Mouse (Mus musculus) liver, embryonic 14.5 days (tissue): ENCODE results near the gene Mrpl34. TPM values are rescaled to one million over a fixed set of nuclear protein-coding genes. Genes with fewer than 3 reads are reported as not detected.

Source experiments
- ATAC-seq: fragments of 200-750 bp; cut with Nextera tagmentation; 2 replicates; pipeline ENCODE4 v1.8.0; 2017; ENCODE audit warnings: moderate number of reproducible peaks, mild to moderate bottlenecking, moderate library complexity; ENCODE audit not compliant: insufficient read depth
- DNase-seq, 3 experiments: peaks; one replicate each; pipeline ENCODE4 v3.0.0-alpha.2; 2012 to 2013; ENCODE audit warnings: low read depth in 3 of 3, low spot score in 3 of 3
- H3K27ac ChIP-seq: fragments of 300-500 bp; sonication (generic); 2 replicates; pipeline ENCODE4 v1.5.1; 2014; ENCODE audit warnings: moderate library complexity, mild to moderate bottlenecking, control low read depth, inconsistent platforms
- H3K27me3 ChIP-seq: fragments of 300-500 bp; sonication (generic); 2 replicates; pipeline ENCODE4 v1.6.1; 2014; ENCODE audit warnings: mild to moderate bottlenecking, low read length, moderate library complexity; ENCODE audit not compliant: control insufficient read depth, insufficient read depth
- H3K36me3 ChIP-seq: fragments of 300-500 bp; sonication (generic); replicated peaks from 2 replicates; pipeline ENCODE4 v1.6.1; 2014; ENCODE audit warnings: low read depth; ENCODE audit not compliant: control insufficient read depth, insufficient read depth
- H3K4me1 ChIP-seq, 2 experiments: fragments of 200-500 bp in 1 of 2; fragments of 300-500 bp in 1 of 2; sonication (generic) in 1 of 2; replicated peaks; 2 replicates each; pipeline ENCODE4 v1.6.1; 2012 to 2014; ENCODE audit warnings: antibody characterized with exemption in 1 of 2, inconsistent platforms in 1 of 2, low read length in 1 of 2; ENCODE audit not compliant: control insufficient read depth in 2 of 2, insufficient read depth in 2 of 2
- H3K4me2 ChIP-seq: fragments of 300-500 bp; sonication (generic); 2 replicates; pipeline ENCODE4 v1.6.1; 2014; ENCODE audit warnings: low read depth, mild to moderate bottlenecking, control low read depth, moderate library complexity
- H3K4me3 ChIP-seq, 2 experiments: fragments of 200-500 bp in 1 of 2; fragments of 300-500 bp in 1 of 2; sonication (generic) in 1 of 2; 2 replicates each; pipeline ENCODE4 v1.5.1; 2012 to 2014; ENCODE audit warnings: low read depth in 2 of 2, low read length in 2 of 2, mild to moderate bottlenecking in 2 of 2, control low read depth in 1 of 2, inconsistent platforms in 1 of 2, moderate library complexity in 1 of 2; ENCODE audit not compliant: insufficient read depth in 1 of 2
- H3K9ac ChIP-seq: fragments of 300-500 bp; sonication (generic); replicated peaks from 2 replicates; pipeline ENCODE4 v1.6.1; 2014; ENCODE audit warnings: mild to moderate bottlenecking, control low read depth, moderate library complexity
- H3K9me3 ChIP-seq: fragments of 300-500 bp; sonication (generic); 2 replicates; pipeline ENCODE4 v1.6.1; 2016; ENCODE audit warnings: low read length, mixed read lengths; ENCODE audit not compliant: control insufficient read depth
- CTCF ChIP-seq: IDR thresholded peaks from 2 replicates; pipeline ENCODE4 v1.5.1; 2016; ENCODE audit warnings: antibody characterized with exemption, low read depth, control low read depth
- EP300 ChIP-seq: IDR thresholded peaks from 2 replicates; pipeline ENCODE4 v1.6.1; 2016; ENCODE audit warnings: antibody characterized with exemption, low read depth
- WGBS: fragments of 180-500 bp; shearing (Covaris S2); extraction: QIAGEN DNeasy Blood & Tissue Kit; methylation state at CpG from one replicate; pipeline ENCODE4 v1.1.7; 2014; ENCODE audit not compliant: insufficient replicate concordance; 5-methylcytosine and 5-hydroxymethylcytosine counted together
- polyA plus RNA-seq, 2 experiments: library from polyadenylated mRNA; depleted of rRNA in 1 of 2; stranded (reverse) in 1 of 2; unstranded in 1 of 2; fragments of >200 nt; fragmentation: Nextera tagmentation in 1 of 2; extraction: Ambion mirVana in 1 of 2; gene quantifications; 2 replicates each; pipeline versions ENCODE4 v1.2.1 to v1.2.3; 2012 to 2014

Gene Mrpl34
- polyA plus RNA-seq, 2 experiments = 45.8 to 109 TPM

GRCm38 (mm10) chr8:71445096-71445495 lies 19.7 kb upstream of the Mrpl34 start:
- WGBS = 56% methylated on average over 7 of the region's 7 CpGs
- no peaks in the 10 kb centered on the region; the same call in 1 of the 2 replicates for H3K27me3 ChIP-seq
- no peaks in the 10 kb centered on the region for H3K9me3 ChIP-seq
- no peak overlapping the region for H3K9ac ChIP-seq
- ATAC-seq (no peak), DNase-seq (no peak)
- H3K27ac ChIP-seq = no peak overlapping the region
- no peak overlapping the region for H3K4me3 ChIP-seq
- no peaks in the 10 kb centered on the region for H3K4me1 ChIP-seq
- TF ChIP-seq EP300 (no peak), CTCF (no peak)
- H3K36me3 ChIP-seq = no peaks in the 10 kb centered on the region
- no peak overlapping the region for H3K4me2 ChIP-seq

DNA sequence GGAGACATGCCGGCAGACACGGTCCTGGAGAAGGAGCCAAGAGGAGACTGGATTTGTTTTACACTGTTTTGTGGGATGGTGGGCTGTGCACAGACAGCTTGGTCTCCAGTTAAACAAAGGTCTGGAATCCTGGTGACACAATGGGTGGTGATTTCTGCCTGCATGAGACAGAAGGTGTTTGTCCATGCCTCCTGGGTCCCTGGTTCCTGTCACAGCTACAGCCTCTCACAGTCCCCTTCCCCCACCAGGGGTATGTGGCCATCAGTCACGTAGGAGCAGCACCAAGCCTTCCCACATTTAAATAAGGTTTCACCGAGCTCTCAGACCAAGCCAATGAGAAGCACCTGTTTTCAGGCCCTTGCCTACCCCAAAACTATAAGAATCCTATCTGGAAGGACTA lies 13.4 kb upstream of the Mrpl34 start:
- ATAC-seq (no peak), DNase-seq (no peak)
- no peaks in the 10 kb centered on the region for H3K4me1 ChIP-seq
- H3K9me3 ChIP-seq = no peaks in the 10 kb centered on the region
- no peak overlapping the region for H3K9ac ChIP-seq
- no peak overlapping the region for H3K27ac ChIP-seq
- no peaks in the 10 kb centered on the region for H3K27me3 ChIP-seq
- TF ChIP-seq EP300 = no peak
- no peak for TF ChIP-seq CTCF
- H3K4me2 ChIP-seq = no peak overlapping the region
- no peaks in the 10 kb centered on the region for H3K36me3 ChIP-seq
- H3K4me3 ChIP-seq = no peak overlapping the region
- WGBS = 54% methylated on average over 4 of the region's 4 CpGs

DNA sequence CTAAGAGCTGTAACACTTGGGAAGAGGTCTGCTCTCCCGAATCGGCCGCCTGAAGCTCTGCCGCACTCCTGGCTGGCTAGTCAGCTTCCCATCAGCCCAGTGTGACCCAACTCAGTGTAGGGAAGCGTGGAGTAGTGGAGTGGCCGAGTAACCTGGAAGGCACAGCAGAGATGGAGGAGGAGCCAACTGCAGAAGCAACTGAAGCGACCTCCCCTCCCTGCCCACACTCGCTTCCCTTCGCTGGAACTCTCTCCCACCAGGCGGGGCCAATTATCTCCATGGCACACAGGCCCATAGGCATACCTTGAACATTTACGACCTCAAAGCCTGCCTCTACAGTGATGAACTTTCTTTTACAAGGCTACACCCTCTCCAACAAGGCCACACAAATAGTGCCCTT lies 13.0 kb upstream of the Mrpl34 start:
- Histone ChIP-seq H3K4me1 (no peaks in the 10 kb centered on the region), H3K9ac (no peak overlapping the region), H3K36me3 (no peaks in the 10 kb centered on the region), H3K27me3 (no peaks in the 10 kb centered on the region), H3K9me3 (no peaks in the 10 kb centered on the region), H3K4me3 (no peak overlapping the region), H3K4me2 (no peak overlapping the region), H3K27ac (no peak overlapping the region)
- no peak for TF ChIP-seq EP300
- no peak for TF ChIP-seq CTCF
- DNase-seq = no peak
- no peak for ATAC-seq
- WGBS = 45% methylated on average over 11 of the region's 11 CpGs

GRCm38 (mm10) chr8:71452669-71453068 lies 12.1 kb upstream of the Mrpl34 start:
- no peaks in the 10 kb centered on the region for H3K36me3 ChIP-seq
- H3K4me2 ChIP-seq = no peak overlapping the region
- no peak for ATAC-seq

GRCm38 (mm10) chr8:71454668-71455067 lies 10.1 kb upstream of the Mrpl34 start:
- Histone ChIP-seq H3K27me3 (no peaks in the 10 kb centered on the region), H3K4me1 (peaks cover 0 to 3% of the 10 kb centered on the region in 2 experiments; a peak in 1 of 4 replicates), H3K9ac (no peak overlapping the region), H3K36me3 (no peaks in the 10 kb centered on the region), H3K27ac (no peak overlapping the region), H3K9me3 (no peaks in the 10 kb centered on the region), H3K4me2 (no peak overlapping the region), H3K4me3 (no peak overlapping the region)
- ATAC-seq (no peak), DNase-seq (no peak)
- TF ChIP-seq EP300 (no peak), CTCF (no peak)
- WGBS = 54% methylated on average over 8 of the region's 8 CpGs

More at GRCm38 (mm10) chr8:71452669-71453068, 12.1 kb upstream of the Mrpl34 start:
- no peak for DNase-seq
- 47% methylated on average over 2 of the region's 2 CpGs for WGBS
- Histone ChIP-seq H3K4me3 (no peak overlapping the region), H3K27me3 (no peaks in the 10 kb centered on the region), H3K9me3 (no peaks in the 10 kb centered on the region), H3K4me1 (peaks cover 0 to 3% of the 10 kb centered on the region in 2 experiments; a peak in 1 of 4 replicates), H3K27ac (no peak overlapping the region), H3K9ac (no peak overlapping the region)
- TF ChIP-seq CTCF = no peak
- no peak for TF ChIP-seq EP300
